32 mouse cellular contexts compared by ENCODE assay signal in genomic region chr3:105839836-105840235, GRCm38 (mm10). TPM values are rescaled to one million over a fixed set of nuclear protein-coding genes. Genes with fewer than 3 reads are reported as not detected.
"Had no signal": no experiment of that assay in that cellular context is flagged by ENCODE, and none has a peak within 500 bp of the region (broad histone marks: within the 10 kb centered on the region; RNA-seq: fewer than 3 reads in every experiment).

No protein-coding gene starts in this region.

- H3K4me1 ChIP-seq: heart, embryonic 10.5 days; heart, embryonic 12.5 days; hindbrain, embryonic 13.5 days; hindbrain, embryonic 15.5 days; kidney, embryonic 15.5 days; limb, embryonic 13.5 days; limb, embryonic 15.5 days had no signal

- H3K27ac ChIP-seq: gastrocnemius, adult 2 months; heart, embryonic 10.5 days; hindbrain, embryonic 13.5 days; hindbrain, embryonic 15.5 days; hindbrain, postnatal 0 days; kidney, embryonic 15.5 days; kidney, postnatal 0 days; limb, embryonic 13.5 days; limb, embryonic 15.5 days; liver, embryonic 12.5 days had no signal

- H3K4me2 ChIP-seq: heart, embryonic 12.5 days; hindbrain, embryonic 13.5 days; hindbrain, embryonic 15.5 days; kidney, embryonic 15.5 days; limb, embryonic 13.5 days; limb, embryonic 15.5 days; liver, embryonic 12.5 days had no signal

- ATAC-seq: hindbrain, postnatal 0 days; intestine, embryonic 16.5 days; liver, embryonic 12.5 days had no signal

- DNase-seq: gastrocnemius, adult 2 months; gastrocnemius, postnatal 10 days; gastrocnemius, postnatal 25 days; heart, postnatal 10 days; kidney, adult 11 months; kidney, adult 2 months; kidney, adult 9 months; kidney, postnatal 14 days; kidney, postnatal 36 days; layer of hippocampus, postnatal 36 days; left cerebral cortex, postnatal 4 days had no signal

- H3K36me3 ChIP-seq: heart, embryonic 10.5 days; heart, embryonic 12.5 days; hindbrain, embryonic 13.5 days; hindbrain, embryonic 15.5 days; kidney, embryonic 15.5 days; limb, embryonic 13.5 days; limb, embryonic 15.5 days; liver, embryonic 12.5 days had no signal

- H3K9me3 ChIP-seq: heart, embryonic 10.5 days; hindbrain, embryonic 13.5 days; hindbrain, embryonic 15.5 days; kidney, embryonic 15.5 days; limb, embryonic 13.5 days; limb, embryonic 15.5 days; liver, embryonic 12.5 days had no signal

- H3K4me3 ChIP-seq: gastrocnemius, adult 2 months; heart, embryonic 10.5 days; heart, embryonic 12.5 days; hindbrain, embryonic 13.5 days; hindbrain, embryonic 15.5 days; kidney, embryonic 15.5 days; limb, embryonic 13.5 days; limb, embryonic 15.5 days; liver, embryonic 12.5 days had no signal

- H3K9ac ChIP-seq: heart, embryonic 12.5 days; hindbrain, embryonic 13.5 days; hindbrain, embryonic 15.5 days; kidney, embryonic 15.5 days; limb, embryonic 13.5 days; limb, embryonic 15.5 days; liver, embryonic 12.5 days had no signal

- H3K27me3 ChIP-seq: hindbrain, embryonic 13.5 days; hindbrain, embryonic 15.5 days; kidney, embryonic 15.5 days; limb, embryonic 13.5 days; limb, embryonic 15.5 days; liver, embryonic 12.5 days had no signal

RNA-seq across cellular contexts. Expression of gene Adora3, which starts 30.8 kb away (rescaled TPM):
- total RNA-seq: gastrocnemius, adult 2 months; heart, adult 18-20 months; hematopoietic stem cell, adult 5-6 weeks had no signal
- polyA plus RNA-seq: heart, embryonic 10.5 days; heart, embryonic 14.5 days; intestine, embryonic 14.5 days; kidney, embryonic 15.5 days; liver, adult 2 months had no signal

RNA-seq across cellular contexts. Expression of gene Tmigd3, which starts 30.9 kb away (rescaled TPM):
- total RNA-seq: gastrocnemius, adult 2 months; gastrocnemius, postnatal 25 days; gastrocnemius, postnatal 4 days; heart, postnatal 10 days; heart, postnatal 25 days; hematopoietic stem cell, adult 5-6 weeks; hindbrain, postnatal 0 days; layer of hippocampus, postnatal 36 days; left cerebral cortex, adult 18-20 months; left cerebral cortex, adult 8-10 months; left cerebral cortex, postnatal 4 days; liver, adult 2 months had no signal
- polyA plus RNA-seq: hindbrain, embryonic 11.5 days; hindbrain, embryonic 13.5 days; hindbrain, embryonic 15.5 days; hindbrain, postnatal 0 days; kidney, embryonic 15.5 days; limb, embryonic 13.5 days had no signal
